22 mouse cellular contexts compared by ENCODE assay signal in the genomic region with DNA sequence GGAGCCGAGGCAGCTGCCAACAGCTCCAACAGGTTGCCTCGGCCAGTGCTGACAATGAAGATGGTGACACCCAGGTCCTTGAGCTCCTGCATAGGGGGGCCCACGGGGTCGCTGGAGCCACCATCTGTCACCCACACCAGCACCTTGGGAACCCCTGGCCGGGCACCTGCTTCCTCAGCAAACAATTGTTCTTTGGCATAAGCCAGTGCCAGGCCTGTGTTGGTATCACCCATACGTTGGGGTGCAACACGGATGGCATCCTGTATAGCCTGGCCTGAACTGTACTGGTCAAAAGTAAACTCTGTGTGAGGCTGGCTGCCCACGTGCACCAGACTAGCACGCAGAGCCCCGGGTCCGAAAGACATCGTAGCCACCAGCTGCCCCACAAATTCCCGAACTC. TPM values are rescaled to one million over a fixed set of nuclear protein-coding genes. Genes with fewer than 3 reads are reported as not detected.
A peak's percentile ranks its signal among the peaks of the same experiment; 100 is the strongest.
DNase-seq lines count a peak whose midpoint lies in the region; ATAC-seq lines count a peak whose summit lies in the region.
"Had no signal": no experiment of that assay in that cellular context is flagged by ENCODE, and none has a peak within 500 bp of the region (broad histone marks: within the 10 kb centered on the region; RNA-seq: fewer than 3 reads in every experiment).

No protein-coding gene starts in this region.

- WGBS in hindbrain, embryonic 13.5 days, result 89% methylated on average over 13 of the region's 13 CpGs
- 84% methylated on average over 13 of the region's 13 CpGs for WGBS in hindbrain, embryonic 12.5 days
- 88% methylated on average over 13 of the region's 13 CpGs for WGBS in limb, embryonic 13.5 days
- 88% methylated on average over 13 of the region's 13 CpGs for WGBS in limb, embryonic 10.5 days
- WGBS in neural tube, embryonic 14.5 days, result 92% methylated on average over 13 of the region's 13 CpGs

- no peaks in the 10 kb centered on the region for H3K9me3 ChIP-seq in hindbrain, embryonic 13.5 days
- H3K9me3 ChIP-seq in hindbrain, embryonic 12.5 days (replicated peaks), result no peaks in the 10 kb centered on the region
- no peaks in the 10 kb centered on the region for H3K9me3 ChIP-seq in limb, embryonic 13.5 days
- no peaks in the 10 kb centered on the region for H3K9me3 ChIP-seq in limb, embryonic 10.5 days (replicated peaks)
- no peaks in the 10 kb centered on the region for H3K9me3 ChIP-seq in neural tube, embryonic 14.5 days (ENCODE audit: control insufficient read depth, low read length)
- H3K9me3 ChIP-seq: G1E; intestine, embryonic 15.5 days had no signal

- H3K27ac ChIP-seq in hindbrain, embryonic 13.5 days, result no peak overlapping the region
- H3K27ac ChIP-seq in hindbrain, embryonic 12.5 days, result no peak overlapping the region
- H3K27ac ChIP-seq in limb, embryonic 13.5 days, result no peak overlapping the region
- H3K27ac ChIP-seq in limb, embryonic 10.5 days, result no peak overlapping the region
- H3K27ac ChIP-seq in neural tube, embryonic 14.5 days (ENCODE audit: low read depth, low read length), result no peak overlapping the region

- peak overlapping the region; percentile 66 for H3K4me2 ChIP-seq in hindbrain, embryonic 13.5 days
- no peak overlapping the region for H3K4me2 ChIP-seq in hindbrain, embryonic 12.5 days (replicated peaks)
- no peak overlapping the region for H3K4me2 ChIP-seq in limb, embryonic 13.5 days (replicated peaks)
- H3K4me2 ChIP-seq in neural tube, embryonic 14.5 days (ENCODE audit: low read depth, low read length), result peak overlapping the region; percentile 60; the same call in 1 of the 2 replicates
- H3K4me2 ChIP-seq: heart, embryonic 11.5 days had no signal

- peaks cover 43% of the 10 kb centered on the region for H3K4me1 ChIP-seq in hindbrain, embryonic 13.5 days (replicated peaks)
- peaks cover 36% of the 10 kb centered on the region for H3K4me1 ChIP-seq in hindbrain, embryonic 12.5 days
- peaks cover 35% of the 10 kb centered on the region for H3K4me1 ChIP-seq in limb, embryonic 13.5 days
- peaks cover 48% of the 10 kb centered on the region for H3K4me1 ChIP-seq in limb, embryonic 10.5 days
- H3K4me1 ChIP-seq in neural tube, embryonic 14.5 days (ENCODE audit: control insufficient read depth, insufficient read depth, low read length), result peaks cover 18% of the 10 kb centered on the region; the same call in 1 of the 2 replicates

- peak overlapping the region; percentile 35; the same call in 1 of the 2 replicates for H3K9ac ChIP-seq in hindbrain, embryonic 13.5 days
- no peak overlapping the region for H3K9ac ChIP-seq in hindbrain, embryonic 12.5 days
- H3K9ac ChIP-seq in limb, embryonic 13.5 days, result 0 out of 2 replicates have a peak overlapping the region, but pooled peaks have one; percentile 19
- H3K9ac ChIP-seq in neural tube, embryonic 14.5 days (replicated peaks; ENCODE audit: low read depth, low read length), result no peak overlapping the region
- H3K9ac ChIP-seq: intestine, embryonic 15.5 days had no signal

- no peak for ATAC-seq in hindbrain, embryonic 13.5 days (ENCODE audit: low FRiP score)
- no peak for ATAC-seq in hindbrain, embryonic 12.5 days (ENCODE audit: low FRiP score)
- no peak for ATAC-seq in limb, embryonic 13.5 days (ENCODE audit: low FRiP score, low read depth)
- ATAC-seq in neural tube, embryonic 14.5 days (ENCODE audit: low read depth), result no peak
- ATAC-seq in erythroblast, adult 5-6 weeks (replicated peaks; ENCODE audit: low FRiP score, poor library complexity, severe bottlenecking), result no peak
- ATAC-seq: CD4-positive, CD25-positive, alpha-beta regulatory T cell, adult 4 months; intestine, embryonic 15.5 days had no signal

- H3K36me3 ChIP-seq in hindbrain, embryonic 13.5 days, result no peaks in the 10 kb centered on the region
- H3K36me3 ChIP-seq in hindbrain, embryonic 12.5 days, result no peaks in the 10 kb centered on the region
- H3K36me3 ChIP-seq in limb, embryonic 13.5 days, result no peaks in the 10 kb centered on the region
- H3K36me3 ChIP-seq in limb, embryonic 10.5 days, result no peaks in the 10 kb centered on the region
- no peaks in the 10 kb centered on the region for H3K36me3 ChIP-seq in neural tube, embryonic 14.5 days (ENCODE audit: control insufficient read depth, insufficient read depth, low read length)
- H3K36me3 ChIP-seq: intestine, embryonic 15.5 days had no signal

- peaks cover 52% of the 10 kb centered on the region for H3K27me3 ChIP-seq in hindbrain, embryonic 13.5 days
- H3K27me3 ChIP-seq in hindbrain, embryonic 12.5 days, result peaks cover 54% of the 10 kb centered on the region
- peaks cover 32% of the 10 kb centered on the region for H3K27me3 ChIP-seq in limb, embryonic 13.5 days
- H3K27me3 ChIP-seq in limb, embryonic 10.5 days (ENCODE audit: low read depth, poor library complexity, severe bottlenecking), result peaks cover 52% of the 10 kb centered on the region
- 0 out of 2 replicates have a peak, but pooled peaks cover 3% of the 10 kb centered on the region for H3K27me3 ChIP-seq in neural tube, embryonic 14.5 days (ENCODE audit: control insufficient read depth, insufficient read depth, low read length)
- H3K27me3 ChIP-seq: intestine, embryonic 15.5 days had no signal

- H3K4me3 ChIP-seq in hindbrain, embryonic 13.5 days, result no peak overlapping the region
- H3K4me3 ChIP-seq in hindbrain, embryonic 12.5 days, result no peak overlapping the region
- H3K4me3 ChIP-seq in limb, embryonic 13.5 days, result no peak overlapping the region
- no peak overlapping the region for H3K4me3 ChIP-seq in limb, embryonic 10.5 days
- H3K4me3 ChIP-seq in neural tube, embryonic 14.5 days (ENCODE audit: low read depth, low read length), result no peak overlapping the region

- DNase-seq in cerebellum, adult 11-12 months, result peak; percentile 64
- no peak for DNase-seq in cerebellum, adult 8-10 months
- DNase-seq in limb, embryonic 10.5 days (ENCODE audit: low spot score), result no peak
- DNase-seq: gastrocnemius, postnatal 36 days; kidney, postnatal 14 days; lung, adult 18-20 months; thymus, adult 2 months had no signal

RNA-seq across cellular contexts. Expression of a gene that starts 1.7 kb away (rescaled TPM):
- 23.2 and 24.4 TPM in 2 replicates for polyA plus RNA-seq in hindbrain, embryonic 13.5 days (2015; fragmentation: Nextera tagmentation; extraction: Ambion mirVana)
- 12.2 and 12.9 TPM in 2 replicates for polyA plus RNA-seq in hindbrain, embryonic 12.5 days (2016; fragmentation: Nextera tagmentation; extraction: Ambion mirVana)
- 11.1 and 11.6 TPM in 2 replicates for polyA plus RNA-seq in limb, embryonic 13.5 days (2015; fragmentation: Nextera tagmentation; extraction: Ambion mirVana)
- polyA plus RNA-seq in limb, embryonic 10.5 days (2016; fragmentation: Nextera tagmentation; extraction: Ambion mirVana), result 4.7 and 6.6 TPM in 2 replicates
- polyA plus RNA-seq in neural tube, embryonic 14.5 days (2014; fragmentation: Nextera tagmentation; extraction: Ambion mirVana), result 17.4 and 23.1 TPM in 2 replicates
- not detected in 2 replicates for total RNA-seq in erythroblast, adult 5-6 weeks (2015; ENCODE audit: low replicate concordance)
- not detected in 2 replicates for total RNA-seq in erythroblast, adult 5-6 weeks (2017; ENCODE audit: low replicate concordance)

RNA-seq across cellular contexts. Expression of a gene that starts 11.9 kb away (rescaled TPM):
- polyA plus RNA-seq in hindbrain, embryonic 13.5 days (2015; fragmentation: Nextera tagmentation; extraction: Ambion mirVana), result 78.1 and 82.3 TPM in 2 replicates
- polyA plus RNA-seq in hindbrain, embryonic 12.5 days (2016; fragmentation: Nextera tagmentation; extraction: Ambion mirVana), result 81.8 and 84.7 TPM in 2 replicates
- polyA plus RNA-seq in limb, embryonic 13.5 days (2015; fragmentation: Nextera tagmentation; extraction: Ambion mirVana), result 94.4 and 100 TPM in 2 replicates
- polyA plus RNA-seq in limb, embryonic 10.5 days (2016; fragmentation: Nextera tagmentation; extraction: Ambion mirVana), result 138 and 161 TPM in 2 replicates
- 82.6 and 85.0 TPM in 2 replicates for polyA plus RNA-seq in neural tube, embryonic 14.5 days (2014; fragmentation: Nextera tagmentation; extraction: Ambion mirVana)
- 4.6 and 14.0 TPM in 2 replicates for total RNA-seq in erythroblast, adult 5-6 weeks (2015; ENCODE audit: low replicate concordance)
- total RNA-seq in erythroblast, adult 5-6 weeks (2017; ENCODE audit: low replicate concordance), result 11.9 and 17.4 TPM in 2 replicates

RNA-seq across cellular contexts. Expression of a gene that starts 12.9 kb away (rescaled TPM):
- 0.49 and 0.62 TPM in 2 replicates for polyA plus RNA-seq in hindbrain, embryonic 13.5 days (2015; fragmentation: Nextera tagmentation; extraction: Ambion mirVana)
- polyA plus RNA-seq in hindbrain, embryonic 12.5 days (2016; fragmentation: Nextera tagmentation; extraction: Ambion mirVana), result 0.58 and 0.86 TPM in 2 replicates
- polyA plus RNA-seq in limb, embryonic 13.5 days (2015; fragmentation: Nextera tagmentation; extraction: Ambion mirVana), result 0.64 and 0.81 TPM in 2 replicates
- polyA plus RNA-seq in limb, embryonic 10.5 days (2016; fragmentation: Nextera tagmentation; extraction: Ambion mirVana), result 0.30 and 0.33 TPM in 2 replicates
- polyA plus RNA-seq in neural tube, embryonic 14.5 days (2014; fragmentation: Nextera tagmentation; extraction: Ambion mirVana), result 0.92 and 1.2 TPM in 2 replicates
- 1.3 TPM in 1 of 2 replicates, not detected in the other for total RNA-seq in erythroblast, adult 5-6 weeks (2015; ENCODE audit: low replicate concordance)
- 0.42 and 1.3 TPM in 2 replicates for total RNA-seq in erythroblast, adult 5-6 weeks (2017; ENCODE audit: low replicate concordance)
- total RNA-seq: common myeloid progenitor, adult 5-6 weeks had no signal
- polyA plus RNA-seq: CD4-positive, CD25-positive, alpha-beta regulatory T cell, adult 4 months; G1E had no signal

RNA-seq across cellular contexts. Expression of a gene that starts 17.5 kb away (rescaled TPM):
- polyA plus RNA-seq in hindbrain, embryonic 13.5 days (2015; fragmentation: Nextera tagmentation; extraction: Ambion mirVana), result not detected in 2 replicates
- not detected in 2 replicates for polyA plus RNA-seq in hindbrain, embryonic 12.5 days (2016; fragmentation: Nextera tagmentation; extraction: Ambion mirVana)
- polyA plus RNA-seq in limb, embryonic 13.5 days (2015; fragmentation: Nextera tagmentation; extraction: Ambion mirVana), result not detected in 2 replicates
- 0.18 TPM in 1 of 2 replicates, not detected in the other for polyA plus RNA-seq in limb, embryonic 10.5 days (2016; fragmentation: Nextera tagmentation; extraction: Ambion mirVana)
- polyA plus RNA-seq in neural tube, embryonic 14.5 days (2014; fragmentation: Nextera tagmentation; extraction: Ambion mirVana), result not detected in 2 replicates
- total RNA-seq in erythroblast, adult 5-6 weeks (2015; ENCODE audit: low replicate concordance), result 2.5 TPM in 1 of 2 replicates, not detected in the other
- 1.7 and 4.3 TPM in 2 replicates for total RNA-seq in erythroblast, adult 5-6 weeks (2017; ENCODE audit: low replicate concordance)
- total RNA-seq: adrenal gland, adult 18-20 months; common myeloid progenitor, adult 5-6 weeks; G1E; gastrocnemius, postnatal 36 days; heart, postnatal 25 days; left cerebral cortex, postnatal 25 days; liver, adult 2 months had no signal
- polyA plus RNA-seq: CD4-positive, CD25-positive, alpha-beta regulatory T cell, adult 4 months; embryonic facial prominence, embryonic 11.5 days; G1E; heart, embryonic 11.5 days; intestine, embryonic 15.5 days; liver, adult 2 months had no signal

RNA-seq across cellular contexts. Expression of a gene that starts 29.9 kb away (rescaled TPM):
- polyA plus RNA-seq in hindbrain, embryonic 13.5 days (2015; fragmentation: Nextera tagmentation; extraction: Ambion mirVana), result 253 and 261 TPM in 2 replicates
- 189 and 204 TPM in 2 replicates for polyA plus RNA-seq in hindbrain, embryonic 12.5 days (2016; fragmentation: Nextera tagmentation; extraction: Ambion mirVana)
- polyA plus RNA-seq in limb, embryonic 13.5 days (2015; fragmentation: Nextera tagmentation; extraction: Ambion mirVana), result 213 and 220 TPM in 2 replicates
- 246 and 297 TPM in 2 replicates for polyA plus RNA-seq in limb, embryonic 10.5 days (2016; fragmentation: Nextera tagmentation; extraction: Ambion mirVana)
- polyA plus RNA-seq in neural tube, embryonic 14.5 days (2014; fragmentation: Nextera tagmentation; extraction: Ambion mirVana), result 258 and 275 TPM in 2 replicates
- total RNA-seq in erythroblast, adult 5-6 weeks (2015; ENCODE audit: low replicate concordance), result 33.0 and 33.8 TPM in 2 replicates
- total RNA-seq in erythroblast, adult 5-6 weeks (2017; ENCODE audit: low replicate concordance), result 18.9 and 45.0 TPM in 2 replicates

Comparison
In these comparisons a context has a peak if more than half of its experiments do, and no peak if none do; other contexts are left out.
1. H3K4me2 ChIP-seq: peak in hindbrain, embryonic 13.5 days (single experiment) and neural tube, embryonic 14.5 days (single experiment); none in hindbrain, embryonic 12.5 days (single experiment) and limb, embryonic 13.5 days (single experiment).
2. H3K9ac ChIP-seq: peak in hindbrain, embryonic 13.5 days (single experiment) and limb, embryonic 13.5 days (single experiment); none in hindbrain, embryonic 12.5 days (single experiment) and neural tube, embryonic 14.5 days (single experiment).